Mouse (Mus musculus): ENCODE data around the gene Casq2. TPM values are rescaled to one million over a fixed set of nuclear protein-coding genes. Genes with fewer than 3 reads are reported as not detected.

Gene Casq2
- polyA plus RNA-seq, 1 experiment, result 7.1 TPM

GRCm38 (mm10) chr3:102079413-102079812 lies 6.8 kb upstream of the Casq2 start:
- no peak for DNase-seq (ENCODE audit: extremely low spot score in 1 of 2, low spot score in 1 of 2)

DNA sequence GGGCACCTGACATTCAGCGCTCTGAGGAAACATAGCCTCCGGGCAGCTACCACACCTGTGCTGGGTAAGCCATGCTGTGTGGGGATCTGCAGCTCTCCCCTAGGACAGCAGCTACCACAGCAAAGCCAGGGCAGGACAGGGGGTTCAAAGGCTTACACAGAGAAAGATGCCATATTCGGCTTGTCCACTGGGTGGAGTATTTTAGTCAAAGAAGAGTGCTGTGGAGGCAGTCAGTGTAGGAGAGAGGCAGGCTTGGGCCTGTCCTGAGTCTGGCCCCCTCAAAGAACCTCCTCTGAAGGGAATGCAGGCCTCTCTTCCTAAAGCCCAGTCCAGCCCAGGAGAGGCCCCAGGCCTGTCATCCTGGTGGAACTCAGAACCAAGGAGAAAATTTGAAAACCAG lies 4.4 kb upstream of the Casq2 start:
- peak; percentile 19 to 89 for DNase-seq (ENCODE audit: extremely low spot score in 1 of 2, low spot score in 1 of 2)

- no peak for DNase-seq (ENCODE audit: extremely low spot score in 1 of 2, low spot score in 1 of 2)
These were observed 2.5 kb upstream of the Casq2 start for GRCm38 (mm10) chr3:102083589-102084230.

DNA sequence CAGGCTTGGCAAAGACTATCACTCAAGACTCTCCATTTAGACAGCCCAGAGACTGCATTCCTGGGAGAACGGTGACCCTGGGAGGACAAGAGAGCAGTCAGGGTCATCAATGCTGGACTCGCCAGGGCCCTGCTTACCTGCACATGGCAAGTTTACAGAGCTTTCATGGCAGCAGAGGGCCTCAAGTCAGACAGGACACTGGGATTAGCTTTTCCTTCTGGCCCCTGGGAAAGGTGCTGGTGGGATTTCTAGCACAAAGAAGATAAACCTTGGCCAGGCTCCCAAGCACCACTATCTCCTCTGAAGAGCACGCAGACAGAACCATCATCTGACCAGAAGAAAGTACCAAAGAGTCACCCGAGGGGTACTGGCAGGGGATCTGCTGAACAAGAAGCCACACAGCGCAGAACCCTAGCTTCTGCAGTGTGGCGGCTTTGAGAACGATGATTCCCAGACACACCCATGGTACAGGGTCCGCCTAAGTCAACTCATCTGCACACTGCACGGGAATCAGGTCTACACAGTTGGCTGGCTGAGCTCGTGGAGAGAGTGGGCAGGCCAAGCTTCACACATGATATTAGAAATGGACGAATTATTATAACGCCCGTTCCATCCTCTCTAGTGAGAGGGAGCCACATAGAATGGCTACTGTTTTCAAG lies 1.3 kb upstream of the Casq2 start:
- DNase-seq (ENCODE audit: extremely low spot score in 1 of 2, low spot score in 1 of 2), result no peak

DNA sequence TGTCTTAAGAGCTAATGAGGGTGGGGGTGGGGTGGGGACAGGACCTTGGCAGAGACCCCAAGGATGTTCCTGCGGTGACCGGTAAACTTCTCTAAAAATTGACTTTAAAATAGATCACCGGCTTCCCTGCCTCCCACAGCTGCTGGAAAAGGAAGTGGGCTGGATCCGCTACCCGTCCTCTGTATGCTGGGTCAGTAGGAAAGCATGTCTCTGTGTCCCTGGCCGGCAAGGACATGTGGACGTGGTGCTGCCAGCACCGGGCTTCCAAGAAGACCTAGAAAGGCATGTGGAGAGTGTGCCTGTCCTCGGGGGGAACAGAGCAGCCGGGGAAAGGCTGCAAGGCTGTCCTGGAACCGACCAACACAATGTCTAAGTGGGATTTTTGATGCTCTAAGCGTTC lies 496 bp upstream of the Casq2 start:
- no peak for DNase-seq (ENCODE audit: extremely low spot score in 1 of 2, low spot score in 1 of 2)

DNA sequence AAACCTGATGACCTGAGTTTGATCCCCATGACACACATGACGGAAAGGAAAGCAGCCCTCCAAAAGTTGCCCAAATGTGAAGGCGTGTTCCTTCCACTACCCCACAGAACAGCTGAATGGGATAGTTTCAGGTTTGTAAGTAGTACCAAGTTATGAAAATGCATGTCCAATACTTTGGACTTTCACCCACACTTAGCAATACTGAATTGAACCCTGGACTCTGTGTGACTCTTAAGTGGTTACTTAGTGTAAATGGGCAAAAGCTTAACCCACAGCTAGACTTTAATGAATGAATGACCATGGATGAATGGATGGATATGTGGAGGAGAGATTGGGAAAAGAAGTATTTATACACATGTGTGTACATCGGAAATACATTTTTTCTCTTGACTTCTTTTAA lies 8.6 kb downstream of the Casq2 start:
- DNase-seq (ENCODE audit: extremely low spot score in 1 of 2, low spot score in 1 of 2), result no peak

GRCm38 (mm10) chr3:102095412-102095811 lies 9.2 kb downstream of the Casq2 start:
- no peak for DNase-seq (ENCODE audit: extremely low spot score in 1 of 2, low spot score in 1 of 2)

DNA sequence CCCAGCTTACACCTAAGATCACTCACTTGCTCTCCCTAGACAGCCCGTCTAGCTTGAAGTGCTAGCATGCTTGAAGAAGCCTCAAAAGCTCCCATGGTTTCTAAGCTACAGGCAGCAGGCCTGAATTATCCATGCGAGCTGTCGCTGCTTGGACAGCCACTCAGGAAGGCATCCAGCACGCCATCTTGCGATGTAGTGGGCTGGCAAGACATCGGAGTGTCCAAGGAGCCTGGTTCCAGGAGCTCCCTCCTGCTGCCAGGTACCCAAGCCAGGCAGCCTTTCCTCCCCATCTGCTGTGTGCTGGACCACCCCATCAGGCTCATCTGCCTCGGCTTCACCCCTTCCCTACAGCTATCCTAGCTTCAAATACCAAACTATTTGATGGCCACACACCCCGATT lies 10.2 kb downstream of the Casq2 start:
- no peak for DNase-seq (ENCODE audit: extremely low spot score in 1 of 2, low spot score in 1 of 2)

- no peak for DNase-seq (ENCODE audit: extremely low spot score in 1 of 2, low spot score in 1 of 2)
These were observed 10.8 kb downstream of the Casq2 start for GRCm38 (mm10) chr3:102096976-102097375.

DNA sequence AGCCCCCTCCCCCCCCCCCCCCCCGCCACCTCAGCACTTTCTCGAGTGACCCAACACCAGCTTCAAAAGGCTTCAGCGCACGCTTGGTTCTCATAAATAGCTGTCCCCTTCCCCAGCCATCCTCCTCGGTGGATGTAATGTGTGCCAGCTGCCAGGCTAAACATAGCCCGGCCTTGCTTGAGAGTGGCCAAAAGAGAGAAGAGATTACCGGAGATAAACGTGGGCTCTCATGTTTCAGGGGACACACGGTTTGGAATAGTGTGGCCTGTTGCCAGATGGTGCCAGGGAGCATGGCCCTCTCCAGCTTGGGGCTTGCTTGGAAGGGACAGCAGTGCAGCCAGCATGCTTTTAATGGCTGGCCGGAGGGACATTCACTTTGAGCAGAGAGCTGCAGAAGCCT lies 13.0 kb downstream of the Casq2 start:
- DNase-seq (ENCODE audit: extremely low spot score in 1 of 2, low spot score in 1 of 2), result no peak

DNA sequence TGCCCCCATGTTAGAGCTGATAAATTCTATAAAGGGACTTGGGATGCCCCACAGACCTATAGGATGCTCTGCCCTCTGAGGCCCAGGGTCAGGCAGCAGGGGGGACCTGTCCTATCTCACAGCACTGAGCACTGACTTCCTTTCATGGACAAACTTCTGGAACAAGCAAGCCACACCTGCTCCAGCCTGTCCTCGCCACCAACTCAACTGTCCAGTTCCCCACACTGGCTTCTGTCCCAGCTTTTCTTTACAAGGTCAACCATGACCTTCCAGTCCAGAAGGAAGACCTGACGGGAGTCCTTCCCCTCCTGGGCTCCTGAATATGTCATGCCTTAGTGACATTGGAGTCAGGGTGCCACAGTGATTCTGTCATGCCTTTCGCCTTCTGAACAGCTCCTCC lies 13.6 kb downstream of the Casq2 start:
- DNase-seq (ENCODE audit: extremely low spot score in 1 of 2, low spot score in 1 of 2), result no peak

DNA sequence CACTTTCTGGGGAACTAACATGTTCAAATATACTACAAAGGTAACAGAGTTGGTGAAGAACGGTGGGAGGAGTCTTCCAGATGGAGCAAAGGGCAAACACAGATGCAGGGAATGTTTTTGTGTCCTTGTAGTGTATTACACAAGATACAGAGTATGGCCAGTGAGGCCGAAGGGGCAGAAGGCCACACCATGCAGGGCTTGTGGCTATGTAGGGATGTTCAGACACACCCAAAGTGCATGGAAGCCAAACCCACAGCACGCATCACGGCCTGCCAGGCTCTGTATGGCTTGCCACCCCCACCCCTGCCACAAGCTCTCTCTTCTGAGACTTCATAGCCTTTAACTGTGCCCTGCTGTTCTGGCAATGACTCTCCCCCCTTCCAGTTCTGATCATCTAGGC lies 15.2 kb downstream of the Casq2 start:
- DNase-seq (ENCODE audit: extremely low spot score in 1 of 2, low spot score in 1 of 2), result no peak

- DNase-seq (ENCODE audit: extremely low spot score in 1 of 2, low spot score in 1 of 2), result no peak
These were observed 17.8 kb downstream of the Casq2 start for GRCm38 (mm10) chr3:102103811-102104565.

GRCm38 (mm10) chr3:102108201-102108600 lies 22.0 kb downstream of the Casq2 start:
- no peak for DNase-seq (ENCODE audit: extremely low spot score in 1 of 2, low spot score in 1 of 2)

DNA sequence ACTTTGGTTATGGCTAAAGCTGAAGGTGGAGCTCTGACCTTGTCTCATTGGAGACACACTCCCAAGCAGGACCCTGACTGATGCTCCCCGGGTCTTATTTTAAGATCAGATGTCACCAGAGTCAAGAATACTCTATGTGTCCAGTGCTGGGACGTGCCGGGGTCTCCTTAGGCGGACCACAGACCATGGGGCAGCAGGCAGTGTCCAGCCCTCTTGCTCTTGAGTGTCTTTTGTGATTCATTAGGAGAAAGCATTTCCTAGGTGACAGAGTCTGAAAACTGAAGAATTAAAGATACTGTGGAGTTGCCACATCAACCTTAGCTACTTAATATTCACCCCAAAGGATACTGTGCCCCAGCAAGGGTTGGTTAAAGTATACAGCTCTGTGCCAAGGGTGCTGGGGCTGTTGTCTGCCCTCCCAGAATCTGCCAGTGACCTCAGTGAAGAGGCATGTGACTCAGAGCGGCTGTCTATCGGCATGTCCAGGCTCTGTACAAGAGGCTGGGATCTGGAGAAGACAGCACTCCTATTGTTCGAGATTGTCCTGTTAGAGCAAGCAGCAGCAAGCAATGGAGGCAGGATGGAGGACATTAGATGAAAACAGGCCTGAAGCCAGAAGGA lies 25.9 kb downstream of the Casq2 start:
- DNase-seq (ENCODE audit: extremely low spot score in 1 of 2, low spot score in 1 of 2), result no peak

GRCm38 (mm10) chr3:102120947-102121346 lies 34.7 kb downstream of the Casq2 start:
- no peak for DNase-seq (ENCODE audit: extremely low spot score in 1 of 2, low spot score in 1 of 2)

GRCm38 (mm10) chr3:102122046-102122445 lies 35.8 kb downstream of the Casq2 start:
- DNase-seq (ENCODE audit: extremely low spot score in 1 of 2, low spot score in 1 of 2), result no peak

GRCm38 (mm10) chr3:102123654-102124053 lies 37.4 kb downstream of the Casq2 start:
- no peak for DNase-seq (ENCODE audit: extremely low spot score in 1 of 2, low spot score in 1 of 2)

GRCm38 (mm10) chr3:102125546-102125945 lies 39.3 kb downstream of the Casq2 start:
- no peak for DNase-seq (ENCODE audit: extremely low spot score in 1 of 2, low spot score in 1 of 2)

DNA sequence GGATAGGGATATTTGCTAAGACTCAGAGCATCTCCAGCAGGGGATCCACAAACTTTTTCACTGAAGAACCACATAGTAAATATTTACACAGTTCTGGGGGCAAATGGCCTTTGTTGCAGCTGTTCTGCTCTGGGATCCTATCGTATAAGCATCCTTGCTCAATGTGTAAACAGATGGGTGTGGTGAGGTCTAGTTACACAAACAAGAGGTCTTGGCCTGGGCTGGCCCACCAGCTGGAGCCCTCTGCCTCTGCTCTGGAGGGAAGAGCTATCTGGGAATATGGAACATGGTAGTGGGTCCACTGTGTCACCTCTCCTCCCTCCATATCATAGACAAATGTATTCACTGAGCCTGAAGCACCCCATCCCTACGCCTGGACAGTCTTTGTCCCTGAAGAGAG lies 40.9 kb downstream of the Casq2 start:
- no peak for DNase-seq (ENCODE audit: extremely low spot score in 1 of 2, low spot score in 1 of 2)

DNA sequence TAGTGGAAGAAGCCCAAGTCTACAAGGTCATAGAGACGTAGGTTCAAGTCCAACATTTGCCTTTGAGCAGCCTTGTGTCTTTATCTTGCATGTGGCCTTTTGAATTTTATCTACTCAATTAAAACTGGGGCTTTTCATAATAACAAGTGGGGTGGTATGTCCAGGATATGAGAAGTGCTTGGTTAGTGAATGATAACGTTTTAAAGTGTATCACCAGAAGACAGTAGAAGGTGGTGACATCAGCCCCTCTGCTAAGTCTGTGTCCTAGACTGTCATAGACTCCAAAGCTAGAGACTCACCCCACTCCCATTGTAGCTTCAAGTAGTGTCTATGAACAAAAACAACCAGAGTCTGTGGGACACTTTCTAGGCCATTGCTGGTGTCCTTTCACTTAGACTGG lies 42.0 kb downstream of the Casq2 start:
- no peak for DNase-seq (ENCODE audit: extremely low spot score in 1 of 2, low spot score in 1 of 2)
